Mouse (Mus musculus): ENCODE data around the gene Oprm1. TPM values are rescaled to one million over a fixed set of nuclear protein-coding genes. Genes with fewer than 3 reads are reported as not detected.
"Not testable (repeated sequence)": the region's sequence is repeated elsewhere in the genome, so short reads cannot be mapped to it uniquely, and the experiment has no call there.

Gene Oprm1
- total RNA-seq, 2 experiments from 2014 or later = not detected

- no peak for DNase-seq
- intact Hi-C loops (cut with DNase I) = no loop called here
Measured at GRCm38 (mm10) chr10:6968334-6968733, 210.0 kb downstream of the Oprm1 start.

DNA sequence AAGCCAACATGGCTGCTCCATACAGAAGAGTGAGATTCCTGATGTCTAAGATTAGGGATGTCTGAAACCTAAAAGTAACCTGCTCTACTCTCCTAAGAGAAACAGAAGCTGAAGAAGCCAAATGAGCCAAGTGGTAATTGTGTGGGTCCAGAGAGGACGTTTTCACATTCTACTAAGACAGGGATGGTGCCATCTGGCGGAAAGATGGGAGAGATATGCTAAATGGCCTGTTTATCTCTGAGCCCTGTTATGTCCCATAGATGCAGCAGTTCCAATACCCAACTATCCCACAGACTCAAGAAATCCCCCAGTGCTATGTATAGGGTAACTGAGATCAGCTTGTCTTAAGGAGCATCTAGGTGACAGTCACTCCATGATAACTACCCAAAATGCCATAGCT lies 219.5 kb downstream of the Oprm1 start:
- no peak for DNase-seq
- intact Hi-C loops (cut with DNase I) = no loop called here

- DNase-seq = no peak
- intact Hi-C loops (cut with DNase I) = no loop called here
Measured at GRCm38 (mm10) chr10:6978733-6979132, 220.4 kb downstream of the Oprm1 start.

DNA sequence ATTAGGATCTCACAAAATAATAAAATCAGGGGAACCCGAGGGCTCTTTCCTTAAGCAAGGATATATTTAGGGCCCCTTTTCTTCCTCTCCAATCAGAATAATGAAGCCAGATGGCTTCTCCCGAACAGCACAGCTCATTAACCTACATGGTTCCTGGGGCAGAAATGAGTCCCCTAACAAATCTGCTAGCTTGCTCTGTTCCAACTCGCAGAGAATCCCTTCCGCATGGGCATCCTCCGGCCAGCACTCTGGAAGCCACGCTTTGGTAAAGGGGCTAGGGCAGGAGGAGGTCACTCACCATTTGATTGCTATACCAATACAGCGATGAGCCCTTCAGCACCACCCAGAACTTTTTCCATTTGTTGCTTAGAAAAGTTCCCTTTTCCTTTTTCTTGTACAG lies 220.9 kb downstream of the Oprm1 start:
- DNase-seq = no peak
- intact Hi-C loops (cut with DNase I) = no loop called here

DNA sequence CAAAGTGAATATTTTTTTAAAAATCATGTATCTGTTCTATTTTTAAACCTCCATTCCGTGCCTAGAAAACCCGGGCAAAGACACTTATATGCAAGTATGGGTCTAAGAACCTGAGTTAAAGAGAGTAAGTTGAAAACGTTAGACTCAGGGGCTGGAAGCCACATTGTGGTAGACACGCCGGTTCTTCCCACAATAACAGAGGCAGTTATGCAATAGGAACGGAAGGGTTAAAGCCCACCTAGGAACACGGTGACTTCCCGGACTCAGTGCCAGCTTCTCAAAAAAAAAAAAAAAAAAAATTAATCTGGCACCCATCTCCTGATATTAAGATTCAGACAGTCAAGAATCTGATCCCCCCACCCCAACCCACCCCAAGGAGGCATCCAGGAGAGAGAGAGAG lies 221.5 kb downstream of the Oprm1 start:
- DNase-seq = no peak
- intact Hi-C loops (cut with DNase I) = no loop called here

- intact Hi-C loops (cut with DNase I) = no loop called here
- DNase-seq = no peak
Measured at GRCm38 (mm10) chr10:6980236-6980635, 221.9 kb downstream of the Oprm1 start.

DNA sequence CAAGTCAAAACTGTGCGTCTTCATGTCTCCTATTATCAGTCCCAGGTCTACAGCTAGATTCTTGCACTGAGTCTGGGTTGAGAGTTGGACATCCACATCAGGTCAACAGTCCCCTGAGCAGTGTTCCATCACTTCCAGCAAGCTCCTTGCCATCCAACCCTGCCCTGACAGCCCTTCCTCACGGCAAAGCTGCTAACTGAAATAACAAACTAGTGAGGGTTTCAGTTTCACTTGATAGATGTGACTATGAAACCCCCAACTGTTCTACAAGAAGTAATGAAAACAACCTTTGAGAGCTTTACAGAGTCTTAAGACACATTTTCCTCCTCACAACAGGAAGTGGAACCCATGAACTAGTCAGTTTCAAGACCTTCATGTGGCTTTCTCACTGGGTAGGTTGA lies 224.4 kb downstream of the Oprm1 start:
- intact Hi-C loops (cut with DNase I) = no loop called here
- DNase-seq = no peak

DNA sequence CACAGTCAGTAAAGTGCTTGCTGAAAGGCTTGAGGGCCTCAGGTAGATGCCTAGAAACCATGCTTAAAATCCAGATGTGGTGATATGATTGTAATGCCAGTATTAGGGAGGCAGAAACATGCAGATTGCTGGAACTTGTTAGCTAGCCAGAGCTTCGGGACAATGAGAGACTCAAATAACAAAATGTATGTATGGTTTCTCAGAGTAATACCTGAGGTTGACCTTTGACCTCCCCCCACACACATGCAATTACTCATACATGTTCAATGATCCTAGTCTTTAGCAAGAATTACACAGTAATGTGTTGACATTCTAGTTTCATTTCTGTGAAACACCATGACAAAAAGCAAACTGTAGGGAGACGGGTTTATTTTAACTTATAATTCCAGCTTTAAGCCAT lies 225.1 kb downstream of the Oprm1 start:
- no peak for DNase-seq
- intact Hi-C loops (cut with DNase I) = no loop called here

DNA sequence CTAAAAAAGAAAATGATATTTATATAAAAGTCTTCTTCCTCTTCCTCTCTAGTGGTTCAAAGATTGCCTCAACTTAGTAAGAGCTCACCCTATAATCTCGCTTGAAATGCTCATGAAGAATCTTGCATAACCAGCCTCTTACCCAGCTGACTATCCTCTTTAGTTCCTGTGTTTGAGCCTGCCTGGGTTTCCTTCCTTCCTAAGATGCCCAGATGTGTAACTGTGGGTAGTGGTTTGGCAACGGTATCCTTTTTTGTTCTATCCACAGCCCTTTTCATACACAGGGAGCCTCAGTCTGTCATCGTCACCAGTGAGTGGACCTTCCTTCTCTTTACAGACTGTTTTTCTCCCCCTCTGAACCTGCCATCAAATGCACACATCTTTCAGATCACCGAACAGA lies 227.9 kb downstream of the Oprm1 start:
- intact Hi-C loops (cut with DNase I) = no loop called here
- DNase-seq = no peak

GRCm38 (mm10) chr10:6987399-6988098 lies 229.2 kb downstream of the Oprm1 start:
- DNase-seq = no peak
- intact Hi-C loops (cut with DNase I) = no loop called here

DNA sequence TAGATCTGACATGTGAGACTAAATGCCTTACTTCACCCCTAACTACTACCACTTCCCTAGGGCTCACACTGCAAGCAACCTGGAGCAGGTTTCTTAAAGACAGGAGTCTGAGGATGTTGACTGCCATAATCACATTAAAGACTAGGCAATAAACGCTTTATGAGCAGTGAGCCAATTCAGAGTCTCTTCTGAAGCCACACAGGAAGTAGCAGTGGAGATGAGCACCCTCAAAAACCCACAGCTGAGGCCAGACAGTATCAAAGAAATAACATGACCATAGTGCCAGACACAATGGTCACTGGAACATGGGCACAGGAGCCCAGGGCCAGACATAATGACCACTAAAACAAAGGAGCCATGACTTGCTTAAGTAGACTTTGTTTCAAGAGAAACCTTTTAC lies 230.2 kb downstream of the Oprm1 start:
- intact Hi-C loops (cut with DNase I) = no loop called here
- DNase-seq = no peak

- DNase-seq = no peak
- intact Hi-C loops (cut with DNase I) = no loop called here
Measured at GRCm38 (mm10) chr10:6996895-6997294, 238.6 kb downstream of the Oprm1 start.

DNA sequence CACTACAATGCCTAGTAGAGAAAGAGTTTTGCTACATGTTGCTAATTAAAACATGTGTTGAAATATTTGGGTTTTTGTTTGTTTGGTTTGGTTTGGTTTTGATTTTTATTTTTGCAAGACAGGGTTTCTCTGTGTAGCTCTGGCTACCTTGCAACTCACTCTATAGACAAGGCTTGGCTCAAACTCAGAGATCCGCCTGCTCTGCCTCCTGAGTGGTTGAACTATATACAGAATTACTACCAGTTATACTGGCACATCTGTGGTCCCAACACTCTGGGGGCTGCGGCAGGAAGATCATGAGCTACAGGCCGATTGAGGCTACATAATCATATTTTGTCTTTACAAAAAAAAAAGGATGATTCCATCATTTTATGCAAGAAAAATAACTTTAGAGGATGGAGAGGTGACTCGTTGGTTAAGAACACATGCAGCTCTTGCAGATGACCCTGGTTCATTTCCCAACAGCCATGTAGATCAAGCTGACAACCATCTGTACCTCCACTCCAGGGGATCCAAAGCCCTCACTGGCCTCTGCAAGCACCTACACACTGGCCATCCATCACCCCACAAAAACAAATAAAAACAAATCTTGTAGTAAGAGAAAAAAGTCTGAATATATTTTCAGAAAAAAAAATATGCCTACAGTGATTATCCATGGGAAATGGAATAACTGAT lies 240.4 kb downstream of the Oprm1 start:
- intact Hi-C loops (cut with DNase I) = no loop called here
- DNase-seq = no peak

DNA sequence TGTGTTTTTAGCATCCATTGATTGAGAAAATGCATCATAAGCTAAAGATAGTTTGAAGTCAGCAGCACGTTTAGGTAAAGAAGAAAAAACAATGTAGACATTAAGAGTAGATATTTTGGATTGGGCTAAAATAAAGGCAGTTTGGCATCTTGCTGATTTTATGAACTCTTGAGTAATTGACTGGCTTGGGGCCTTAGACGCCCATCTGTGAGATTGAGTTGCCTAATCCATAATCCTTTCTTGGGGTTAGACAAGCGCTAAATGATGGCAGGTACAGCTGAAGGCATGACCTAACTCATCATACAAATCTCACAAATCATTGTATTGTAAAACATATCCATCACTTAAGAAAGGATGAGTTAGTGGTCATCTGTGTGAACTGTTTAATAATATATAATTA lies 241.0 kb downstream of the Oprm1 start:
- intact Hi-C loops (cut with DNase I) = no loop called here
- no peak for DNase-seq

DNA sequence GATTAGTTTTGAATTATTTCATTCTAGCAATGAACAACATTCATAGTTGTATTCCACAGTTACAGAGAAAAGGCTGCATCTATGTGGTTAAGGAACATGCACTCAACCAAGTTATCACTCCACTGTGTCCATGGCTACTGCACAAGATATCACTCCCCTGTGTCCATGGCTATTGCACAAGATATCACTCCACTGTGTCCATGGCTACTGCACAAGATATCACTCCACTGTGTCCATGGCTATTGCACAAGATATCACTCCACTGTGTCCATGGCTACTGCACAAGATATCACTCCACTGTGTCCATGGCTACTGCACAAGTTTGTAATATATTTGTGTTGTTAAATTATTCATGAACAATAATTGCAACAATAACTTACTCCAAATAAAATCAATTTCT lies 245.6 kb downstream of the Oprm1 start:
- intact Hi-C loops (cut with DNase I) = loop anchor here (10.0 kb wide), 1 partner anchor 119 kb away; no protein-coding TSS in a partner anchor
- DNase-seq = not testable (repeated sequence)

DNA sequence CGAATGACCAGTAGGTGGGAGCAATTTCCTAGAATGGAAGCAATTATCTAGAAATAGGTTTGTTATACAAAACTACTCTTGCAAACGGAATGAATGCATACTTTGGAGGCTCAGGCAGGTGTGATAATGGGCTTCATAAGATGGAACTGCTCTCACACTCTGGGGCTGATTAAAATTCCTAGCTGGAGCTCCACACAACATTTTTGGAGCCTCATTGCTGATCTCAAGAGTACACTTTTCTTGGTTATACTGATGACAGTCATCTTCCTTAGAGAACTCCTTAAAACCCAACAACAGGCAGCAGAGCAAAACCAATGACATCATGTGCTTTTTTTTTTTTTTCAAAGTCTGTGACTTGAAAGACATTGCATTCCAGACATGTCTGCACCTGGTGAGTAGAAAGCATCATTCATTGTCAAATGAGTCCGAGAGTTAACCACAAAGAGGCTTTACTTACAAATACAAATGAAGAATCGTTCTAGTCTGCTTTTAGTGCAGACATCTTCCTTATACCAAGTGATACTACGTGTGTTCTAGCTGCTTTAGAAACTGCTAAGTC lies 246.8 kb downstream of the Oprm1 start:
- no peak for DNase-seq
- intact Hi-C loops (cut with DNase I) = loop anchor here (10.0 kb wide), 1 partner anchor 120 kb away; no protein-coding TSS in a partner anchor

GRCm38 (mm10) chr10:7010543-7010942 lies 252.2 kb downstream of the Oprm1 start:
- DNase-seq = no peak
- intact Hi-C loops (cut with DNase I) = no loop called here

DNA sequence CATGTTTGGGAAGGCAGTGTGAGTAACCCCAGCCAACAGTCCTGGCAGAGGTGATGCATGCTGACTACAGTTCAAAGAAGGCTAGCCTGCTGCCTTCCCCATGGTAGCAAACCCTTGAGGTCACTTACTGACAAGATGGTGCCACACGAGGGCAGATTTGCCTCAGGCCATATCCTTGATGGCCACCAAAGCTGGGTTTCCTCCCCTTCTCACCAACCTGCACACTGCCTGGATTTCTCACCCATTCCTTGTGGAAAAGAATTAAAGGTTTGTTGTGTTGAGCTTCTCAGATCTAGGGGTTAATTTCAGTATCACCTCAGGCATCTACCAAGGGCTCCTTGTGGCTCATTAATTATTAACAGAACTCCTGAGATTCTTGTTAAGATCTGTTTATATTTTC lies 256.9 kb downstream of the Oprm1 start:
- intact Hi-C loops (cut with DNase I) = no loop called here
- no peak for DNase-seq

DNA sequence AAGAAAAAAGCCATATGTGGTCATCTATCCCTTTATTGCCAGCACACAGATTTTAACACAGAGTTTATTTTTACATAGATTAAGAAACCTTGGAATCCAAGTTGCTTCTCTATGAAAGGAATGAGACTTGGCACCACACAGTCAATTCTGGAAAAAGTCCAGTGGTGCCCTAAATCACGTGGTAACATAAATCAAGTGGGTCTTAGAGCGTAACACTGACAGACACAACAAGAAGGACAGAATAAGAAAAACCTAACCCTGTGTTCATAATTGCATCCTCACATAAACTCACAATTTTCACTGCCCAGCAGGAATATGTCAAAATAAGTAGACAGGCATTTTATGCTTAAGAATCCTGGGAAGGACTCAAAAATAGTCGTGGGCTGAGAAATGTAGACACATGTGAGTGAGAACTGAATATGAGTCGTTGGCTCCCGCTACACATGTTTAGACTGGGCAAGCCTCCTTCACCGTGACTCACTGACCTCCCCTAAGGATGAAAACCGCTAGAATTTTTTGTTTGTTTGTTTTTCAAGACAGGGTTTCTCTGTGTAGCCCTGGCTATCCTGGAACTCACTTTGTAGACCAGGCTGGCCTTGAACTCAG lies 261.6 kb downstream of the Oprm1 start:
- intact Hi-C loops (cut with DNase I) = no loop called here
- DNase-seq = no peak

DNA sequence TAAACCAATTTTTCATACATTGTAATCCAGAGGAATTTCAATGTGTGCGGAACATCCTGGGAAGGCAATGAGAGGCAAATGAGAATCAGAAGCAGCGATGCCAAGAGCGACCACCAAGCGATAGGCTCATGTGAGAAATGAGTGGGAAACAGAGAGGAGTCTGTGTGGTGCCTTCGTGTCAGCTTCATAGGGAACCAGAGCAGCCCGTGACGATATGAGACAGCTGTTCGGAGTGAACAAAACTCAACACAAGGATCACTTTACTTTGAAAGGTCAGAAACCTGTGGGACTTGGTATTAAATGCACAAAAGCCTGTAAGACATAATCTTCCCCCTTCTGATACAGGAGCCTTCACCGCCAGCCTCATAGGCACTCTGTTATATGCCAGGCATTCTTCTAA lies 262.2 kb downstream of the Oprm1 start:
- intact Hi-C loops (cut with DNase I) = no loop called here
- DNase-seq = no peak

GRCm38 (mm10) chr10:7025028-7025427 lies 266.7 kb downstream of the Oprm1 start:
- no peak for DNase-seq
- intact Hi-C loops (cut with DNase I) = no loop called here

DNA sequence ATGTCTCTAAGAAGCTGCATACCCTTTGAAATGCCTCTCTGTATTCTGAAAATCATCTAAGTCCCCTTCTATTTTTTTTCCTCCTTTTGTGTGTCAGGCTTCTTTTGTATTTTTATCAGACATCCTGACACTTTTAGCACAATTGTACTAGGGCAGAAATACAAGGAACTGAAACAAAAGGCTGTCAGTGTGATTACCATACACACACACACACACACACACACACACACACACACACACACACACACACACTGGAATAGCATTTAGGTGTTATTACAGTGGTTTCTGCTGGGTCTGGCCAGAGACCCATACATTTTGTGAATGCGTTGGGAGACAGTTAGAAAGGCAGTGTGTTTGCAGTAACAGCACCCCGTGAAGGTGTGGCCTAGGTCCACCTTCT lies 275.2 kb downstream of the Oprm1 start:
- intact Hi-C loops (cut with DNase I) = no loop called here
- DNase-seq = no peak

Data from gastrocnemius, postnatal 36 days (tissue).